Mouse (Mus musculus): ENCODE results near the gene Tenm3.

Gene Tenm3

DNA sequence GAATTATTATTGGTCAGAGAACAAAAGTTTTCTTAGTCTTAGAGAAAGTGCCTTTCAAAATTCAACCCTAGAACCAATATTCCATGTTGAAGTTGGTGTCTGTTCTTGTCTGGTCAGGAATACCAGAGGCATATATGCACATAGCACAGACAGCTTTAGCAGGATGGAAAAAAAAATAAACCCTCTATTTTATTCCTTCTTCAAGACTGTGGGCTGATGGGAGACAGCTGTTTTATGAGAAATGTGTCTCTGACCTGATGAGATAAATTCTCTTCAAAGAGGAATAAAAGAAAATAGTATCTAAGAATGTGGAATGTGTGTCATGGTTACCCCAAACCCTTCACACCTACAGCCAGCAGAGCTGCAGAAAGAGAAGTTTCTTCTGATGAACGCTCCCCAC, 173.4 kb downstream of the Tenm3 start:
- no peak for DNase-seq (ENCODE audit: low spot score in 2 of 2)

DNA sequence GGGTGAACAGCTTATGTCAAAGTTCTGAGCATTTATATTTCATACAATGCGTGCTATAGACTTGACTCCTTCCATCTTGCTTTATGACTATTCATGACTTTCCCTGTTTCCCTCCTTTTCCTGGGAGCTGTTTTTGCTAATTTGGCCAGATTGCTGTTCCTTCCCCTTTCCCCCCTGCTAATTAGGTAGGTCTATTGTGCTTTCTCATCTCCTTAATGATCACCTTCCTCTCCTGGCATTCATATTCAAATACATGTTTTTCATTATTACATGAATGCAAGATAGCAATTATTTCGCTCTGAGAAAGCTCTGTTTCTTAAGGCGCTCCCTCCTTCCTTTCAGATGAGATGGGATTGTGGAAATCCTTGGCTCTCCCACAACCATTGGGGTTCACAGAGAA, 178.6 kb downstream of the Tenm3 start:
- no peak for DNase-seq (ENCODE audit: low spot score in 2 of 2)

GRCm38 (mm10) chr8:48659226-48659625, 184.5 kb downstream of the Tenm3 start:
- no peak for DNase-seq (ENCODE audit: low spot score in 2 of 2)

DNA sequence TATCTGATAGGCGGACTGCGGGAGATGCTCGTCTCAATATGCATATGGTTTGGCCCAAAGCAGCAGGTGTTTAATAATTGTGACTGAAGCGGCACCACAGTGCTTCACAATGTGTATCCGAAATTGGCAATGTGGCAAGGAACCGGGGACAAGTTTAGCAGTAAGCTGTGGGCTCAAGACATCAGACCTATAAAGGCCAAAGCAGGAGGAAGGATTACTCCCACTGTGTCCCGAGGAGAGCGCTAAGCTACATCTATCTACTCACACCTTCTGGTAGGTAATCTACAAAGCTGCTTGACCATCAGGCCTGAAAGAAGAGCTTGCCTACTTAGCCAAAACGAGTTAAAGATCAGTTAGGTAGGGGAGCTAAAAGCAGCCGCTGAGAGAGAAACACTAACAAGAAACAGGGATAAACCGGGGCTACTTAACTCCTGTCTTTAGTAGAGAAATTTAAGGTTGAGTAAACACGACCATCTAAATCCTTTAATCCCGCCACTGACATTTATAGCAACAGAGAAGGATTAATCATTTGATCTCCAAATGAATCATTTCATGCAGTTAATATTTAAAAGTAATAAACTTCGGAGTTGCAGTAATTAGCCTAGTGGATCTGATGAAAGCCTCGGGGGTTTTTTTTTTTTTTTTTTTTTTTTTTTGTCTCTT, 188.2 kb downstream of the Tenm3 start:
- DNase-seq (ENCODE audit: low spot score in 2 of 2) = no peak

GRCm38 (mm10) chr8:48649845-48650244, 193.9 kb downstream of the Tenm3 start:
- no peak for DNase-seq (ENCODE audit: low spot score in 2 of 2)

DNA sequence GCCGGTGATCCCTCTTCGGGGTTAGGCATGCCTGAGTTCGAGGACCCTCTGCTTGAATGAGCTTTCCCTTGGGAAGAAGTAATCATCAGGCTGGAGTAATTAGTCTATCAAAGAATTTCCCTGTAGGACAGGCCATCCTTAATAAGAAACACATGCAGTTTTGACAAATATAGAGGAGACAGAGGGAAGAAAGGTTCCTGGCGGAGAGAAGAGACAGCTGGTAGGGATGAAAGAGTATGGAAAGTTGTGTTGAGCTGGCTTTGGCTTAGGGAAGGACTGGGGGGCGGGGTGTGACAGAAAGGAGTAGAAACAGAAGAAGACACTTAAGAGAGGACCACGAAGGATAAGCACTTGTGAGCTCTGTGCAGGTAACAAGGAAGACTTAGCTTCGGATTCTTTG, 194.3 kb downstream of the Tenm3 start:
- DNase-seq (ENCODE audit: low spot score in 2 of 2) = no peak

DNA sequence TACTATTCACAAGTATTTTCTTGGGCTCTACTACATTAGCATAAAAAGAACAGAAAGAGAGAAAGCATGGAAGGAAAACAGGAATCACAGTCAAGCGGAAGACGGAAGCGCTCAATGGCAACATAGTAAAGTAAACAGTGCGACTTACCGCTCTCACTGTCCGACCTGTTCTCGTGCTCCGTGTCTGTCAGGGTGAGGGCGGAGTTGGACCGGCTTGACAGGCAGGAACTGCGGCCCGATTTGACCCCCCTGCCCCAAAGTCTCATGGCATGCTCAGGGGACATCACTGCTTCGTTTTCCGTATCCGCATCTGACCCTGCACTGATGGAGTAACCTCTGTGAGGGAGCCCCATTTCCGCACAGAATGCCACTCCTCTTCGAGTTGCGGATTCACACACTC, 197.6 kb downstream of the Tenm3 start:
- no peak for DNase-seq (ENCODE audit: low spot score in 2 of 2)

DNA sequence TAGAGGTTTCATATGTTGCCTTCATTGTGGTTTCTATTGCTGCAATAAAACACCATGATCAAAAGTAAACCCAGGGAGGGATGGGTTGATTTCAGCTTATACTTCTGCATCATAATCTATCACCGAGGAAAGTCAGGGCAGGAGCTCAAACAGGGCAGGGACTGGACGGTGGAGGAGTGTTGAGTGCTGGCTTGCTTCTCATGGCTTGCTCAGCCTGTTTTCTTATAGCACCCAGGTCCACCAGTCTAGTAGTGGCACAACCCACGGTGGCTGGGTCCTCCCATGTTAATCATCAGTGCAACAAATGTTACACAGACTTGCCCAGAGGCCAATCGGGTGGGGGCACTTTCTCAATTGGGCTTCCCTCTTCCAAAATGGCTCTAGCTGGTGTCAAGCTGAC, 205.6 kb downstream of the Tenm3 start:
- no peak for DNase-seq (ENCODE audit: low spot score in 2 of 2)

DNA sequence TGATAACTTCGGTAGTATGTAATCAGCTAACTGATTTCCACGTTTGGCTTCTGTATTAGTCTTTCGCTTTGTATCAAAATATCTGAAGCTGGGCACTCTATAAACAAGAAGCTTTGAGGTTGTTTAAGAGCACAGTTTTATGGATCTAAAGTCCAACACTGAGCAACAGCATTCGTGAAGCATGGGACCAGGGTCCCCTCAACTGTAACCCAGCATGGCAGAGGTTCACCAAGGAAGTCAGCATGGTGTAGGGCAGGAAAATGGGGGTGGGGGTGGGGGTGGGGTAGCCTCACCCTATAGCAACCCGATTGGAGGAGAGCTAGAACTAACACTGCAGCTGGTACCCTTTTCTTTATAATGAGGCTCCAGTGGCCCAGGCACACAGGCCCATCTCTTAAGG, 206.8 kb downstream of the Tenm3 start:
- DNase-seq (ENCODE audit: low spot score in 2 of 2) = no peak

DNA sequence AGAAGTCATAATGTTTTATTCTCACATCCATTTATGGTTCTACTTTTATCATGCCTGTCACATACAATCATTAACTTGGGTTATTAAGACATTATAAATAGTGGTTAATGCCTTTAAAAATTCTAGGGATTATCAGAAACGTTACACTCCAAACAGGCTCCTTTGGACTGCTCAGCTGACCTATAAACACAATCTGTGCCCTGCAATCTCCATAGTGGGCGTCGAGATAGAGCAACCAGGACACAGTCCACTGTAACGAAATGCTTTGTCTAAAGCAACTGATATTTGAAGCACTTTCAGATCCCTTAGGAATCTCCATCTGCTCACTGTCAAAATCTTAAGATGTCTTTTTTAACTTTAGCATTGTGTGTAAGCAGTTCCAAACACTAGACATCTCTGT, 207.9 kb downstream of the Tenm3 start:
- DNase-seq (ENCODE audit: low spot score in 2 of 2) = no peak

DNA sequence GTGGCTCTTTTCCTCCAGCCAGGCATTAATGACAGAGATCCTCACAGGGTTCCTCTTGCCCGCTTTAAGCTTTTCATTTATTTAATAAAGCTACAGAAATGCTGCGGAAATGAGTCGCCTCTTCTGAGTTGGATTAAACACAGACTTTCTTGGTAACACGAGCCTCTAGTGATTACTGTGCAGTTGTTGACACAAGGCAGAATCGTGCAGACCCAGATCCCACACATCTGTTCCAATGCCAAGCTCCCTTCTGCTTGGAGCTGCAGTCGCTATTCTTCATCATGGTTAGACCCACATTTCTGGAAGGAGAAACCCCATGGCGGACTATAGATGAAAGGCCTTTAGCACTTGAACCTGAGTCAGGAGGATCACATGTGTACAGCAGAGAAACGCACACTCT, 210.3 kb downstream of the Tenm3 start:
- no peak for DNase-seq (ENCODE audit: low spot score in 2 of 2)

DNA sequence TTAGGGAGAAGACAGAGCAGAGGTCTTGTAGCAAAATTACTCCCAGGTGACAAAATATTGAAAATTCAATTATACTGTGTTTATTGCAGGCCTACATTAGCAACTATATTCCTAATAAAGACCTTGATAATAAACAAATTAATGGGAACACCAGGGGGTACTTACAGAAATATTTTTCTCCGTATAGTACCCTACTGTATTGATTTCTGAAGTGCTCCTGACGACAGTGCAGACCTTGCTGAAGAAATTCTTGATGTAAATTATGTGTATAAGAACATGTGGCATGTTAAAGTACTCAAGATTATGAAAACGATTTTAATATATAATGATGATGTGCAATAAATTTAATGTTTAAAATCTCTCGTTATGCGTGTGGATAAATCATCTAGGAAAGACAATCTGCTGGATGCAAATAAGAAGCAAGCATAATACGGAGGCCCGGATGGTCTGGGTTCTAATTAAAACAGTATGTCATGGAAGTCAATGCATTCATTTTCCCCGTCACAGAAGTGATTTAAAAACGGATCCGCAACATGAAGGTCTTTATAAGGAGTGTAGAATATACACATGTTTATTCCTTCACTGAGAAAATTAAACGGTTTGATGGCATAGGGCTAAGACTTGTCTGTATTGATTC, 221.1 kb downstream of the Tenm3 start:
- no peak for DNase-seq (ENCODE audit: low spot score in 2 of 2)

DNA sequence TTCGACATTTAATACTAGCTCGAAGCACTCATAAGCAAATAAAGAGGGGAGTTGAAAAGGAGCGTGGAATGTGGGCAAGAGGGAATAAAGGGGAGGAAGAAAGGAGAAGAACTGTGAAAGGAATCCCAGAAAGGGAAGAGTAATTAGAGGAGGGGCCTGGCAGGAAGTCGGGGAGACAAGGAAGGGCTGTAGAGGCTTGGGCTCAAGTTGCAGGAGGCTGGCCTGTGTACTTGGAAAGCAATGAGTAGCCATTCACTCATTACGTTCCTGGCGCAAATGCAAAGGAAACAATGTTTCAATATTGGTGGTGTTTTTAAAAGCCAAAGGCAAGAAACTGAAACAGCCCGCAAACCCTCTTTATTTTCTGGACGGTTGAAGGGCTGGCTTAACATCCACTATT, 228.7 kb downstream of the Tenm3 start:
- DNase-seq (ENCODE audit: low spot score in 2 of 2) = no peak

DNA sequence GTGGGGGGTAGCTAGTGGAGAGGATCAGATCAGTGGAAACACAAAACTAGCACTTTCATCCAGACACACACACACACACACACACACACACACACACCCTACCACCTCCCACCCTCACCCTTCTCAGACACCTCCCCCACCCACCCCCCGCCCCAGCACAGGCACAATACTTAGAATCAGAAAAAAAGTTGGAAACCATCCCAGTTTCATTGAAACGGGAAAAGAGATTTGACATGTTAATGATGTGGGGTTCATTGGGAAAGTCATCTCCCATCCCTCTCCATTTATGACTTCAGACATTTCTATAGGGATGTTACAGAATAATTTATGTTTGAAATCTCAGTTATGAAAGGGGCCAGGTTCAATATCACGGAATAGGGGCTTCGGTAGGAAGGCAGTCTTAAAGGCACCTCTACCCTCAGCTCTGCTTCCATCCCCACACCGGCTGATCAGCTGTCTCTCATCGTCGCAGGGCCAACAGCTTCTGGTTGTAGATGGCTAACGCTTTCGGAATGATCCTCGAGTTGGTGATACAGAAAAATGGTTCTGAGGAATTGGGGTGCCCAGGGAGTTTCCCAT, 231.7 kb downstream of the Tenm3 start:
- no peak for DNase-seq (ENCODE audit: low spot score in 2 of 2)

DNA sequence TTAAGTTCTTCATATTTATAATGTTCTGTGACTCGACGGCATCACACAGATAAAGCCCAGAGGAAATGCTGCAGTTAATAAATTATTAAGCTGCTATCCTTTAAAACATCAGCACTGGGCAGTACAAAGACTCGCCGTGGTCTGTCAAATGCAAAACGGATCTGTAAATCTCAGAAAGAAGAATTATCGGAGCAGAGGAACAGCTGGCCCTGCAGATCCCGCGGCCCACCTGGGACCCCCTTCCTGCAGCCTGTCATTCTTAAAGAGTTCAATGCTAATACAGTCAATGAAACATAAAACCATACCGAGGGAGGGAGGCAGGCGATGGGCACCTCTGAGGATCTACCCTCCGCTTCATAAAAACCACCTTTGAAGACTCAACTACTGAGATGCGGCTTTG, 232.6 kb downstream of the Tenm3 start:
- no peak for DNase-seq (ENCODE audit: low spot score in 2 of 2)

GRCm38 (mm10) chr8:48610316-48610715, 233.4 kb downstream of the Tenm3 start:
- no peak for DNase-seq (ENCODE audit: low spot score in 2 of 2)

DNA sequence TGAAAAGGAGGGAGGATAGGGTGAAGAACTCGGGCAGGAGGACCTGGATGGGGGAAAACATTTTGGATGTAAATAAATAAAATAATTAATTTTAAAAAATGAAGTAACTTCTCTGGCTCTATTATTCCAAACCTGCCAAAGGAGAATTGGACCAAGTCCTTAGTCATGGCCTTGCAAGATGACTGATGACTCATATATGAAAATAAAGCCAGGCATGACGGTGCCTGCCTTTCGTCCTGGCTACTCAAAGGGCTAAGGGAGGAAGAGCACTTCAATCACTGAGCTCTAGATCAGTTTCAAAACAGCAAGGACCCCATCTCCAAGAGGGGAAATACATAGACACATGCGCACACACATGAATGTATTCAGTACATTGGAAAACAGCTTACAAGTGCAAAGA, 234.1 kb downstream of the Tenm3 start:
- DNase-seq (ENCODE audit: low spot score in 2 of 2) = no peak

GRCm38 (mm10) chr8:48604190-48604897, 239.4 kb downstream of the Tenm3 start:
- no peak for DNase-seq (ENCODE audit: low spot score in 2 of 2)

DNA sequence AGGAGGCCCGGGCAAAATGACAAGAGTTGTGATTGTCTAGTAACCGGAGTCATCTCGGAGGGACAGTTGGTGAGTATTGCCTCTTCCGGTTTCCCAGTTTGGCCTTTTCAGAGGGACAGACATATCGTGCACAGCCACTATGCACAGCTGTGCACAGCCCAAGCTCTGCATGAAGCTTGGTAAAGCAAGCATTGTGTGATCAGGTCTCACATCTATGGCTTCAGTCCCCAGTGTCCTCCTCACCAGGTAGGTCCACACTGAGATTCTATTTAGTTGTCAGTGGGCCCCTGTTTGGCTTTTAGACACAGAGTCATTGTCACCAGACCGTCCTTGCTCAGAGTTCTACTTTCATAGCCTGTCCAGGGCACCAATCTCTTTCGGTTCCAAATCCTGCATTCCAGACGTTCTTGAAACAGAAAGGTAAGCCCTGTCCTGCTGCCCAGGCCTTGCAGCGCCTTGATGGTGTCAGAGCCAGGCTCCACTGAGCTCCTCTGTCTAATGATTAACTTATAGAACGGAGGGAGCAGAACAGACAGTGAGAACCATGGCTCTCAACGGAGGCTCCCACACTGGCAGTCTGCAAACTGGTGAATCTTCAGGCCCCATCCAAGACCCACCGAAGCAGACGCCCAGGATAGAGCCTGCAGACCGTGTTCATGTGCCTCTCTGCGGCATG, 240.4 kb downstream of the Tenm3 start:
- no peak for DNase-seq (ENCODE audit: low spot score in 2 of 2)

- DNase-seq (ENCODE audit: low spot score in 2 of 2) = no peak
Observed at GRCm38 (mm10) chr8:48601621-48602020, 242.1 kb downstream of the Tenm3 start.

DNA sequence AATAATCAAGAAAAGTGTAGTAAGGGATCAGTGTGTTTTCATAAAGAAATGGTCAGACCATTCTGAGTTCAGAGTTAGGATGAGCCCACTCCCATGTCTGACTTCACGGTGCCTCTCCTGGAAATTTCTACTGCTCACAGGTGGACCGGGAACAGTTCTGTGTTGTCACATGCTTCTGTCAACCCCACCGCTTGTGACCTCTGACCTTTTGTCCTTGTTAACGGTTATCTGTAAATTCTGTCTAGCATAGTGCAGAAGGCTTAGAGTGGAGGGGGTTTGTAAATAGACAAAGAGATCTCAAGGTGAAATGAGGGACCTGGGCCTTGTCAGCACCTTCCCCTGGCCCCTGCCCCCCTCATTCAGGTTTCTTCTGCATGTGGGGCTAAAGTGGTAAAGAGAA, 244.7 kb downstream of the Tenm3 start:
- no peak for DNase-seq (ENCODE audit: low spot score in 2 of 2)

GRCm38 (mm10) chr8:48596332-48596731, 247.4 kb downstream of the Tenm3 start:
- no peak for DNase-seq (ENCODE audit: low spot score in 2 of 2)

Measured in right cerebral cortex, postnatal 10 days (tissue).